Mouse (Mus musculus) urinary bladder, postnatal 14 days (tissue): ENCODE data around the gene Gm10639.
A peak's percentile ranks its signal among the peaks of the same experiment; 100 is the strongest.
"Not testable (repeated sequence)": the region's sequence is repeated elsewhere in the genome, so short reads cannot be mapped to it uniquely, and the experiment has no call there.

Source experiments
- DNase-seq: peaks from one replicate; pipeline ENCODE4 v3.0.0; 2021; ENCODE audit warnings: low spot score

The Gm10639 gene

DNA sequence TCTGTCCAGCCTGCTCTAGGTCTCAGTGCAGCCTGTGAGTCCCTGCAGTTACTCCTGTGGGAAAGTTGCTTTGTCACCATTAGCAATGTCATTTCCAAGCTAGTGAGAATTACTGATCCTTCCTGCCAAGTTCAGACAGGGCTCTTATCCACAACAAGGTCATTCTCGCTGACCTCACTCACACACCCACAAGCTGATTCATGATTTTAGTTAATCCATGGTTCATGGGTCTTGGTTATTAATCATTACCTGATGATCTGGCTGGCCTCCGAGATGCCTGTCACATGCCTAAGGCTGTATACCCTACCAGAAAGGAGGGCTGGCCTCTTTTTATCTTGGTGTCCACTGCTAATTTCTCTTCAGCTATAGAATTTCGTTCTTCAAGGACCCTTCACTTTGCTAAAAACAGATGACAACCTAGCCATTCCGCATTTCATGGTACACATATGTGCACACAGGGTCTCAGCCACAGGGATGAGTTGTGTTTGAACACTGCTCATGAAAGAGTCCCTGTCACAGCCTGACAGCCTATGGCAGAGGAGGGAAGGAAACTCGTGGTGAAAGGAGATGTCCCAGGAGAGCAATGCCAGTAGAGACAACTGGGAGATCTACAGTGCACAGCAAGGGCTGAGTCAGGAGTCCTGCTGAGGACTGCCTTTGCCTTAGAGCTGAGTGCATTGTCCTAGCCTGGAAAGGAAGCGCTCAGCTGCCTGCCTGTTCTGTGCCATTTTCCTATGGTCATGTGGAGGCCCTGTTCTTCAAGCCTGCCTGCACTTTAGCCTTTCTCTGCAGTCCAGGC lies 58.7 kb downstream of the Gm10639 start:
- DNase-seq, result peak; percentile 59

DNA sequence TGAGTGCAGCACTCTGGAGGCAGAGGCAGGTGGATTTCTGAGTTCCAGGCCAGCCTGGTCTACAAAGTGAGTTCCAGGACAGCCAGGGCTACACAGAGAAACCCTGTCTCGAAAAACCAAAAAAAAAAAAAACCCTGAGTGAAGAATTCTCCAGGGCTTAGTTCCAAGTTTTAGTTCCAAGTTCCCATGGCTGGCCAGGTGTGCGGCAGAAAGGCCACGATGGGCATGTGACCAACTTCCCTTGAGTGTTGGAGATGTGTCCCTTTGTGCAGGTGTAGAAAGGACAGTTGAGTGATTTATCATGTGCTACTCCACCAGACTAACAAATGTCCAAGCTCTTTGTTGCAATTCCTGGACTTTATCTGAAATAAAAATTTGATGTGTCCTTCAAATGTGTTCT lies 59.4 kb downstream of the Gm10639 start:
- not testable (repeated sequence) for DNase-seq

GRCm38 (mm10) chr9:78350007-78350406 lies 60.3 kb downstream of the Gm10639 start:
- DNase-seq, result not testable (repeated sequence)

- no peak for DNase-seq
Measured at GRCm38 (mm10) chr9:78351504-78352220, 61.9 kb downstream of the Gm10639 start.
